Mouse (Mus musculus): ENCODE measurements around the gene Nat8. TPM values are rescaled to one million over a fixed set of nuclear protein-coding genes. Genes with fewer than 3 reads are reported as not detected.
"Not testable (repeated sequence)": the region's sequence is repeated elsewhere in the genome, so short reads cannot be mapped to it uniquely, and the experiment has no call there.

Nat8 gene
- polyA plus RNA-seq, 1 experiment from 2014 or later: not detected

GRCm38 (mm10) chr6:85861247-85861646 is 29.4 kb upstream of the Nat8 start:
- Histone ChIP-seq H3K4me3 (ENCODE audit: low read length) (no peak overlapping the region), H3K36me3 (ENCODE audit: control insufficient read depth, insufficient read depth, low read length) (no peaks in the 10 kb centered on the region), H3K9me3 (ENCODE audit: control insufficient read depth, low read length) (no peaks in the 10 kb centered on the region), H3K27ac (ENCODE audit: low read length) (no peak overlapping the region), H3K4me1 (replicated peaks; ENCODE audit: control insufficient read depth, insufficient read depth, low read length) (no peaks in the 10 kb centered on the region), H3K4me2 (ENCODE audit: low read depth, low read length) (no peak overlapping the region), H3K9ac (ENCODE audit: low read length) (no peak overlapping the region), H3K27me3 (ENCODE audit: control insufficient read depth, insufficient read depth, low read depth, low read length) (no peaks in the 10 kb centered on the region)
- 82% methylated on average over 3 of the region's 3 CpGs for WGBS
- ATAC-seq (ENCODE audit: low read depth): no peak

GRCm38 (mm10) chr6:85856194-85856678 is 24.4 kb upstream of the Nat8 start:
- Histone ChIP-seq H3K4me1 (replicated peaks; ENCODE audit: control insufficient read depth, insufficient read depth, low read length) (no peaks in the 10 kb centered on the region), H3K4me2 (ENCODE audit: low read depth, low read length) (no peak overlapping the region), H3K36me3 (ENCODE audit: control insufficient read depth, insufficient read depth, low read length) (no peaks in the 10 kb centered on the region), H3K4me3 (ENCODE audit: low read length) (no peak overlapping the region), H3K9ac (ENCODE audit: low read length) (no peak overlapping the region), H3K27ac (ENCODE audit: low read length) (no peak overlapping the region), H3K27me3 (ENCODE audit: control insufficient read depth, insufficient read depth, low read depth, low read length) (no peaks in the 10 kb centered on the region), H3K9me3 (ENCODE audit: control insufficient read depth, low read length) (no peaks in the 10 kb centered on the region)
- ATAC-seq (ENCODE audit: low read depth): no peak
- 48% methylated on average over 1 of the region's 1 CpGs for WGBS

GRCm38 (mm10) chr6:85853481-85853880 is 21.6 kb upstream of the Nat8 start:
- Histone ChIP-seq H3K4me1 (replicated peaks; ENCODE audit: control insufficient read depth, insufficient read depth, low read length) (no peaks in the 10 kb centered on the region), H3K9ac (ENCODE audit: low read length) (no peak overlapping the region), H3K36me3 (ENCODE audit: control insufficient read depth, insufficient read depth, low read length) (no peaks in the 10 kb centered on the region), H3K27me3 (ENCODE audit: control insufficient read depth, insufficient read depth, low read depth, low read length) (no peaks in the 10 kb centered on the region), H3K9me3 (ENCODE audit: control insufficient read depth, low read length) (no peaks in the 10 kb centered on the region), H3K4me2 (ENCODE audit: low read depth, low read length) (no peak overlapping the region), H3K4me3 (ENCODE audit: low read length) (no peak overlapping the region), H3K27ac (ENCODE audit: low read length) (no peak overlapping the region)
- 83% methylated on average over 3 of the region's 3 CpGs for WGBS
- ATAC-seq (ENCODE audit: low read depth): no peak

GRCm38 (mm10) chr6:85851062-85851773 is 19.3 kb upstream of the Nat8 start:
- Histone ChIP-seq H3K27ac (ENCODE audit: low read length) (no peak overlapping the region), H3K27me3 (ENCODE audit: control insufficient read depth, insufficient read depth, low read depth, low read length) (no peaks in the 10 kb centered on the region), H3K9ac (ENCODE audit: low read length) (no peak overlapping the region), H3K4me3 (ENCODE audit: low read length) (no peak overlapping the region), H3K4me1 (replicated peaks; ENCODE audit: control insufficient read depth, insufficient read depth, low read length) (no peaks in the 10 kb centered on the region), H3K9me3 (ENCODE audit: control insufficient read depth, low read length) (no peaks in the 10 kb centered on the region), H3K4me2 (ENCODE audit: low read depth, low read length) (no peak overlapping the region), H3K36me3 (ENCODE audit: control insufficient read depth, insufficient read depth, low read length) (no peaks in the 10 kb centered on the region)
- 82% methylated on average over 7 of the region's 7 CpGs for WGBS
- no peak for ATAC-seq (ENCODE audit: low read depth)

GRCm38 (mm10) chr6:85849240-85849639 is 17.4 kb upstream of the Nat8 start:
- Histone ChIP-seq H3K27me3 (ENCODE audit: control insufficient read depth, insufficient read depth, low read depth, low read length) (no peaks in the 10 kb centered on the region), H3K4me1 (replicated peaks; ENCODE audit: control insufficient read depth, insufficient read depth, low read length) (no peaks in the 10 kb centered on the region), H3K9ac (ENCODE audit: low read length) (no peak overlapping the region), H3K9me3 (ENCODE audit: control insufficient read depth, low read length) (no peaks in the 10 kb centered on the region), H3K4me2 (ENCODE audit: low read depth, low read length) (no peak overlapping the region), H3K36me3 (ENCODE audit: control insufficient read depth, insufficient read depth, low read length) (no peaks in the 10 kb centered on the region), H3K27ac (ENCODE audit: low read length) (no peak overlapping the region), H3K4me3 (ENCODE audit: low read length) (no peak overlapping the region)
- 40% methylated on average over 2 of the region's 2 CpGs for WGBS
- ATAC-seq (ENCODE audit: low read depth): no peak

- Histone ChIP-seq H3K27ac (ENCODE audit: low read length) (no peak overlapping the region), H3K9ac (ENCODE audit: low read length) (no peak overlapping the region), H3K36me3 (ENCODE audit: control insufficient read depth, insufficient read depth, low read length) (no peaks in the 10 kb centered on the region), H3K4me1 (replicated peaks; ENCODE audit: control insufficient read depth, insufficient read depth, low read length) (no peaks in the 10 kb centered on the region), H3K9me3 (ENCODE audit: control insufficient read depth, low read length) (no peaks in the 10 kb centered on the region), H3K4me3 (ENCODE audit: low read length) (no peak overlapping the region), H3K27me3 (ENCODE audit: control insufficient read depth, insufficient read depth, low read depth, low read length) (no peaks in the 10 kb centered on the region), H3K4me2 (ENCODE audit: low read depth, low read length) (no peak overlapping the region)
- 83% methylated on average over 4 of the region's 4 CpGs for WGBS
- no peak for ATAC-seq (ENCODE audit: low read depth)
Measured at GRCm38 (mm10) chr6:85848140-85848539, 16.3 kb upstream of the Nat8 start.

- Histone ChIP-seq H3K9ac (ENCODE audit: low read length) (no peak overlapping the region), H3K27me3 (ENCODE audit: control insufficient read depth, insufficient read depth, low read depth, low read length) (no peaks in the 10 kb centered on the region), H3K9me3 (ENCODE audit: control insufficient read depth, low read length) (no peaks in the 10 kb centered on the region), H3K4me1 (replicated peaks; ENCODE audit: control insufficient read depth, insufficient read depth, low read length) (no peaks in the 10 kb centered on the region), H3K4me2 (ENCODE audit: low read depth, low read length) (no peak overlapping the region), H3K36me3 (ENCODE audit: control insufficient read depth, insufficient read depth, low read length) (no peaks in the 10 kb centered on the region), H3K4me3 (ENCODE audit: low read length) (no peak overlapping the region), H3K27ac (ENCODE audit: low read length) (no peak overlapping the region)
- no peak for ATAC-seq (ENCODE audit: low read depth)
- WGBS: 21% methylated on average over 1 of the region's 1 CpGs
Measured at GRCm38 (mm10) chr6:85846921-85847320, 15.0 kb upstream of the Nat8 start.

GRCm38 (mm10) chr6:85843677-85844458 is 12.0 kb upstream of the Nat8 start:
- H3K9me3 ChIP-seq (ENCODE audit: control insufficient read depth, low read length); H3K27me3 ChIP-seq (ENCODE audit: control insufficient read depth, insufficient read depth, low read depth, low read length); H3K9ac ChIP-seq (ENCODE audit: low read length); H3K4me2 ChIP-seq (ENCODE audit: low read depth, low read length); H3K4me3 ChIP-seq (ENCODE audit: low read length); H3K27ac ChIP-seq (ENCODE audit: low read length); H3K36me3 ChIP-seq (ENCODE audit: control insufficient read depth, insufficient read depth, low read length); ATAC-seq (ENCODE audit: low read depth); H3K4me1 ChIP-seq (replicated peaks; ENCODE audit: control insufficient read depth, insufficient read depth, low read length): not testable (repeated sequence)
- 74% methylated on average over 25 of the region's 25 CpGs for WGBS

- H3K4me2 ChIP-seq (ENCODE audit: low read depth, low read length): no peak overlapping the region
- no peak for ATAC-seq (ENCODE audit: low read depth)
- no peaks in the 10 kb centered on the region for H3K36me3 ChIP-seq (ENCODE audit: control insufficient read depth, insufficient read depth, low read length)
Measured at GRCm38 (mm10) chr6:85839982-85840381, 8.1 kb upstream of the Nat8 start.

More at GRCm38 (mm10) chr6:85839982-85840381, 8.1 kb upstream of the Nat8 start:
- H3K9ac ChIP-seq (ENCODE audit: low read length): no peak overlapping the region
- H3K27me3 ChIP-seq (ENCODE audit: control insufficient read depth, insufficient read depth, low read depth, low read length): no peaks in the 10 kb centered on the region
- H3K27ac ChIP-seq (ENCODE audit: low read length): no peak overlapping the region
- H3K4me1 ChIP-seq (replicated peaks; ENCODE audit: control insufficient read depth, insufficient read depth, low read length): no peaks in the 10 kb centered on the region
- H3K4me3 ChIP-seq (ENCODE audit: low read length): no peak overlapping the region
- H3K9me3 ChIP-seq (ENCODE audit: control insufficient read depth, low read length): no peaks in the 10 kb centered on the region
- WGBS: 38% methylated on average over 4 of the region's 4 CpGs
